8 mouse cellular contexts compared by ENCODE assay signal in genomic region chr7:41632409-41633220, GRCm38 (mm10). TPM values are rescaled to one million over a fixed set of nuclear protein-coding genes. Genes with fewer than 3 reads are reported as not detected.
DNase-seq lines count a peak whose midpoint lies in the region; ATAC-seq and TF ChIP-seq lines count a peak whose summit lies in the region.

TSS of gene Zfp788 (plus strand) at chr7:41633203.

- TF ChIP-seq POLR2A in ES-Bruce4 (IDR thresholded peaks at IDR 0.05; ENCODE audit: insufficient read depth, low read length), result no peak

- ATAC-seq in cerebellum, adult (ENCODE audit: insufficient number of reproducible peaks, low FRiP score, low TSS enrichment), result peak; percentile 97
- ATAC-seq in forebrain, embryonic 13.5 days, result peak; percentile 97
- peak; percentile 95 for ATAC-seq in liver, postnatal 0 days
- ATAC-seq in neural tube, embryonic 14.5 days (ENCODE audit: low read depth), result peak; percentile 97

- peak; percentile 94 to 96 for DNase-seq in heart, postnatal 10 days
- DNase-seq in large intestine, adult 2 months (ENCODE audit: low read depth, low spot score), result peak; percentile 92
- peak; percentile 84 for DNase-seq in liver, postnatal 0 days
- DNase-seq in testis, postnatal 10 days (ENCODE audit: low spot score), result peak; percentile 87

- H3K4me2 ChIP-seq in forebrain, embryonic 13.5 days, result peak within 1 kb of the TSS; percentile 70
- peak within 1 kb of the TSS; percentile 87 for H3K4me2 ChIP-seq in liver, postnatal 0 days (ENCODE audit: low read depth, low read length)
- peak within 1 kb of the TSS; percentile 77 for H3K4me2 ChIP-seq in neural tube, embryonic 14.5 days (ENCODE audit: low read depth, low read length)

- no peaks in the 10 kb centered on the region for H3K4me1 ChIP-seq in ES-Bruce4 (ENCODE audit: control insufficient read depth, insufficient read depth, low read length)
- peaks cover 5% of the 10 kb centered on the region; the same call in 1 of the 2 replicates for H3K4me1 ChIP-seq in forebrain, embryonic 13.5 days
- peaks cover 3% of the 10 kb centered on the region; the same call in 1 of the 2 replicates for H3K4me1 ChIP-seq in liver, postnatal 0 days (ENCODE audit: insufficient read depth)
- 0 out of 2 replicates have a peak, but pooled peaks cover 3% of the 10 kb centered on the region for H3K4me1 ChIP-seq in neural tube, embryonic 14.5 days (ENCODE audit: control insufficient read depth, insufficient read depth, low read length)

- 1% methylated on average over 27 of the region's 27 CpGs for WGBS in forebrain, embryonic 13.5 days
- under 1% methylated on average over 27 of the region's 27 CpGs for WGBS in large intestine, adult 2 months
- WGBS in liver, postnatal 0 days (ENCODE audit: insufficient replicate concordance), result 2% methylated on average over 27 of the region's 27 CpGs
- WGBS in neural tube, embryonic 14.5 days, result 2% methylated on average over 27 of the region's 27 CpGs

- H3K9me3 ChIP-seq in ES-Bruce4 (replicated peaks; ENCODE audit: control insufficient read depth, insufficient read depth, low read length, poor library complexity, severe bottlenecking), result peaks cover 3% of the 10 kb centered on the region
- H3K9me3 ChIP-seq in forebrain, embryonic 13.5 days (replicated peaks), result peaks cover 10% of the 10 kb centered on the region
- H3K9me3 ChIP-seq in liver, postnatal 0 days (ENCODE audit: low read length), result peaks cover 2% of the 10 kb centered on the region; the same call in 1 of the 2 replicates
- H3K9me3 ChIP-seq in neural tube, embryonic 14.5 days (ENCODE audit: control insufficient read depth, low read length), result no peaks in the 10 kb centered on the region; the same call in 1 of the 2 replicates

- H3K4me3 ChIP-seq in ES-Bruce4 (ENCODE audit: low read depth, low read length), result peak within 1 kb of the TSS; percentile 97
- peak within 1 kb of the TSS; percentile 58 for H3K4me3 ChIP-seq in forebrain, embryonic 13.5 days
- peak within 1 kb of the TSS; percentile 76 for H3K4me3 ChIP-seq in liver, postnatal 0 days (ENCODE audit: low read depth, low read length)
- H3K4me3 ChIP-seq in neural tube, embryonic 14.5 days (ENCODE audit: low read depth, low read length), result peak within 1 kb of the TSS; percentile 72

- peak; percentile 59 for TF ChIP-seq CTCF in ES-Bruce4 (IDR thresholded peaks at IDR 0.05; ENCODE audit: low read depth, low read length)
- peak; percentile 81 for TF ChIP-seq CTCF in liver, postnatal 0 days (IDR thresholded peaks at IDR 0.05; ENCODE audit: low read depth)

- intact Hi-C loops in heart, postnatal 10 days (cut with DNase I), result loop anchor here (1.0 to 2.0 kb wide), 2 partner anchors 34 to 133 kb away; partner anchors contain the start of genes 2610021A01Rik, AW146154 and Gm20449

- TF ChIP-seq EP300 in ES-Bruce4 (IDR thresholded peaks at IDR 0.05; ENCODE audit: insufficient read depth, low read depth, low read length), result no peak
- TF ChIP-seq EP300 in liver, postnatal 0 days (IDR thresholded peaks at IDR 0.05; ENCODE audit: low read depth), result no peak

- no peaks in the 10 kb centered on the region for H3K27me3 ChIP-seq in ES-Bruce4 (ENCODE audit: control insufficient read depth, insufficient read depth, low read length, poor library complexity, severe bottlenecking)
- H3K27me3 ChIP-seq in forebrain, embryonic 13.5 days, result no peaks in the 10 kb centered on the region
- no peaks in the 10 kb centered on the region for H3K27me3 ChIP-seq in liver, postnatal 0 days (ENCODE audit: insufficient read depth, low read length)
- no peaks in the 10 kb centered on the region for H3K27me3 ChIP-seq in neural tube, embryonic 14.5 days (ENCODE audit: control insufficient read depth, insufficient read depth, low read length)

- H3K9ac ChIP-seq in ES-Bruce4 (ENCODE audit: low read depth, poor library complexity, severe bottlenecking), result peak within 1 kb of the TSS; percentile 45
- peak within 1 kb of the TSS; percentile 80 for H3K9ac ChIP-seq in forebrain, embryonic 13.5 days
- peak within 1 kb of the TSS; percentile 76 for H3K9ac ChIP-seq in liver, postnatal 0 days (replicated peaks)
- H3K9ac ChIP-seq in neural tube, embryonic 14.5 days (replicated peaks; ENCODE audit: low read depth, low read length), result peak within 1 kb of the TSS; percentile 74

- peak within 1 kb of the TSS; percentile 85 for H3K27ac ChIP-seq in ES-Bruce4 (ENCODE audit: insufficient read depth, low read length)
- peak within 1 kb of the TSS; percentile 96 for H3K27ac ChIP-seq in forebrain, embryonic 13.5 days
- peak within 1 kb of the TSS; percentile 89 for H3K27ac ChIP-seq in liver, postnatal 0 days (ENCODE audit: low read depth)
- peak within 1 kb of the TSS; percentile 97 for H3K27ac ChIP-seq in neural tube, embryonic 14.5 days (ENCODE audit: low read depth, low read length)

- H3K36me3 ChIP-seq in ES-Bruce4 (ENCODE audit: control insufficient read depth, insufficient read depth, low read length, poor library complexity, severe bottlenecking), result peaks cover 4% of the 10 kb centered on the region
- peaks cover 46% of the 10 kb centered on the region for H3K36me3 ChIP-seq in forebrain, embryonic 13.5 days (ENCODE audit: poor library complexity, severe bottlenecking)
- peaks cover 4% of the 10 kb centered on the region for H3K36me3 ChIP-seq in liver, postnatal 0 days (replicated peaks; ENCODE audit: insufficient read depth, low read length)
- peaks cover 7% of the 10 kb centered on the region for H3K36me3 ChIP-seq in neural tube, embryonic 14.5 days (ENCODE audit: control insufficient read depth, insufficient read depth, low read length)

RNA-seq across cellular contexts. Expression of gene Zfp788, which starts in this region (rescaled TPM):
- 20.3 and 21.3 TPM in 2 replicates for polyA plus RNA-seq in ES-Bruce4 (2011; ENCODE audit: insufficient read depth, insufficient read length, low read depth, missing spikeins)
- 20.3 and 20.6 TPM in 2 replicates for polyA plus RNA-seq in forebrain, embryonic 13.5 days (2015; fragmentation: Nextera tagmentation; extraction: Ambion mirVana)
- total RNA-seq in heart, postnatal 10 days (2021), result 10 to 100 TPM in 1 of 2 experiments, 1 to 10 TPM in 1; 9.6 to 10.5 TPM
- polyA plus RNA-seq in large intestine, adult 2 months (2012; rRNA removed), result 0.37 and 0.69 TPM in 2 replicates
- 1.2 and 1.4 TPM in 2 replicates for polyA plus RNA-seq in liver, postnatal 0 days (2015; fragmentation: Nextera tagmentation; extraction: Ambion mirVana)
- polyA plus RNA-seq in neural tube, embryonic 14.5 days (2014; fragmentation: Nextera tagmentation; extraction: Ambion mirVana), result 36.2 and 36.6 TPM in 2 replicates

Comparison
In these comparisons a context has a peak if more than half of its experiments do, and no peak if none do; other contexts are left out.
1. Peak in every context shown above with its lines: DNase-seq, ATAC-seq, H3K4me3 ChIP-seq and H3K27ac ChIP-seq.
2. Peak in DNase-seq in large intestine, adult 2 months; RNA of the gene not detected or under 1 TPM.